Mouse (Mus musculus) adrenal gland, postnatal 36 days (tissue): ENCODE measurements around the gene Akap6. TPM values are rescaled to one million over a fixed set of nuclear protein-coding genes. Genes with fewer than 3 reads are reported as not detected.
"Not testable (repeated sequence)": the region's sequence is repeated elsewhere in the genome, so short reads cannot be mapped to it uniquely, and the experiment has no call there.

Source experiments
- DNase-seq, 2 experiments: peaks; one replicate each; pipeline ENCODE4 v3.0.0; 2021; ENCODE audit warnings: mixed read lengths in 1 of 2
- total RNA-seq, 2 experiments: library from RNA; stranded (reverse); gene quantifications; 2 replicates each; pipeline ENCODE4 v1.2.3; 2021

Gene Akap6
- total RNA-seq, 2 experiments from 2014 or later = 2.1 TPM

DNA sequence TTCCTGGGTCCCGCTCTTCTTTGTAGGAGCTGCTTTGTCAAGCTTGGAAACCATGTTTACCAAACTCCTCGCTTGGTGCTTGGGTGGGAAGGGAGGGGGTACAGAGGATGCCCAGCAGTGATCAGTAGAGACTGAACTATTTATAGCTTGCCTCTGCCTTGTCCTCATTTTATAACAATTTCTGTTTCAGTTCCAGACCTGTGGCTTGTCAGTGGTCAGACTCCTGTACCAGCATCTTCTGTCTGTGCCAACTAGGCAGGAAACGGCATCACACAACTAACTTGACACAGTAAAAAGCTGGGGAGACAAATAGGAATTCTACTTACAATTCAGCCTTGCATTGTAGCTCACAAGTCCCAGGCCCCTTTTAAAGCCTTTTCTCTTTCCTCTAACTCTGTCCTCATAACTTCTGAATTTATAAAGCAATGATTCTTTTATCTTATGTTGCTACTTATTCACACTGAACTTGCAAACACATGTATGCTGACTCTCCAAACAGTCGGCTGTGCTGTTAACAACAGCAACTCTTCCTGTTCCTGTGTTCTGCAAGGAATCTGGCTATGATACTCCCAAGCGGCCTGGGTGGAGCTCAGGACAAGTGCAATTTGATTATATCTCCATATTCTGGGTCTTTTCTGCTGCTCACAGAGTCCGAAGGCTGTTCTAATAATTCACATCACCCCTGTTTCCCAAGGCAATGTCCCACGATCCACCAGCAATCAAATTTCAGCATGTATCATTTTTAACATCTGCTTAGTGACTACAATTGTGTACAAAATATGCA lies 12.9 kb downstream of the Akap6 start:
- no peak for DNase-seq

- DNase-seq = no peak
These were observed 19.2 kb downstream of the Akap6 start for GRCm38 (mm10) chr12:52718392-52718791.

GRCm38 (mm10) chr12:52719232-52719631 lies 20.0 kb downstream of the Akap6 start:
- no peak for DNase-seq

GRCm38 (mm10) chr12:52719681-52720080 lies 20.5 kb downstream of the Akap6 start:
- no peak for DNase-seq

DNA sequence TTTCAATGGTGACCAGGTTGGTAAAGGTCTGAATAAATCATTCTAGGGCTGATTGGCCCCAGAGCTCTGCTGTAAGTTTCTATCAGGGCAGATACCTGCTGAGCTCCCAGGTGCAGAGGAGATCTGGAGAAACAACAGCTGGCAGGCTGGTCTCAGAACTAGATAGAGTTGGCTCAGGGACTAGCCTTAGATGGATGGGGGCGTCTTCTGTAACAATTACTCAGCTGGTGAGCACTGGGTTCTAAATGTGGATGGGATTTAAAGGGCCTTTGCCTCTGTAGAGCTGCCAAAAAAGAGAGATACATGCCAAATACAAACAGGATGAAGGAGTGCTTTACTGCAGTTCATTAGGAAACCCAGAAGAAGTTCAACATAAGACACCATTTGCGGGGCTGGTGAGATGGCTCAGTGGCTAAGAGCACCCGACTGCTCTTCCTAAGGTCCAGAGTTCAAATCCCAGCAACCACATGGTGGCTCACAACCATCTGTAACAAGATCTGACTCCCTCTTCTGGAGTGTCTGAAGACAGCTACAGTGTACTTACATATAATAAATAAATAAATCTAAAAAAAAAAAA lies 24.9 kb downstream of the Akap6 start:
- DNase-seq = not testable (repeated sequence)

GRCm38 (mm10) chr12:52726434-52727231 lies 27.4 kb downstream of the Akap6 start:
- DNase-seq = no peak

DNA sequence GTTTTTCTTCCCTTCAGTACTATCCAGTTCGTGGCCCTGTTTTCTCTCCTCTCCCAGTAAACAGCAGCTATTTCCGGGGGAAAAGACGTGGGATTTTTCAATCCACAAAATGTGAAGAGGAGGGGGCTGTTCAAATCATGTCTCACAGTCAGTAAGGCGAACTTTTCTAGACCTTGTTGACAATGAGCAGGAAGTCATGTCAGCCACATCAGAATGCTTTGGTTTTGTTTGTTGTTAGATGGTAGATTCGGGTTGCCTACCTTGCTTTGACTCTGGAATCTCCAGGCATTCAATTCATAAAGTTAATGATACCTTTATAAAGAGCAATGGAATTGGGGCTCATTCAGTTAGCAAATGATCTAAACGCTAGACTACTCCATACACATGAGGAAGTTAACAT lies 30.2 kb downstream of the Akap6 start:
- DNase-seq = no peak

DNA sequence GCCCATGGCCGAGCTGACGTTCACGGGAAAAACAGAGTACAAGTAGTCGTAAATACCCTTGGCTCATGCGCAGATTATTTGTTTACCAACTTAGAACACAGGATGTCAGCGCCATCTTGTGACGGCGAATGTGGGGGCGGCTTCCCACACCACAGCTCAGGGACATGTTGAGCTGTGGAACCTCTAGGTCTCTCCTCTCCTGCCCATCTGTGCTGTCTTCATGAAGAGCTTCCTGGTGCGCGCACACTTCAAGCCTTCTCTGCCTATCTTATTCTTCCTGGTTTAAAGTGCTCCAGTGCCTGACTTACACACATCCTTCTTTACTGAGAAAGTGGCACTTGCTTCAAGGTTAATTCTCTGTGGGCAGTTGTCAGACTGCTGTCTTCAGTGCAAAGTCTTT lies 36.0 kb downstream of the Akap6 start:
- DNase-seq = not testable (repeated sequence)

DNA sequence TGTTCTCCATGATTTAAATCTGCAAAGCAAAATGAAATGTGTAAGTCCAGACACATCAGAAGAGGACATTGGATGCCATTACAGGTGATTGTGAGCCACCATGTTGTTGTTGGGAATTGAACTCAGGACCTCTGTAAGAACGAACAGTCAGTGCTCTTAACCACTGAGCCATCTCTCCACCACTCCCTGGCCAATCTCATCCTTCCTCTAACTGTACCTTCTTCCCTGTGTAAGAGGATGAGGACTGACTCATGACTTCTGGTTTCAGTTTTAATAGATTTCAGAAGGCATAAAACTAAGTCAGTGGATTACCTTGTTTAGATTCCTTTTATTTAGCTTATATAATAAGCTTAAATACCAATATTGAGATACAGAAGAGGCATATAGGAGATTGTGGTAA lies 38.0 kb downstream of the Akap6 start:
- no peak for DNase-seq

GRCm38 (mm10) chr12:52739326-52739725 lies 40.1 kb downstream of the Akap6 start:
- peak in 1 of 2 experiments; percentile 3 for DNase-seq

- no peak for DNase-seq
These were observed 42.6 kb downstream of the Akap6 start for GRCm38 (mm10) chr12:52741801-52742200.

DNA sequence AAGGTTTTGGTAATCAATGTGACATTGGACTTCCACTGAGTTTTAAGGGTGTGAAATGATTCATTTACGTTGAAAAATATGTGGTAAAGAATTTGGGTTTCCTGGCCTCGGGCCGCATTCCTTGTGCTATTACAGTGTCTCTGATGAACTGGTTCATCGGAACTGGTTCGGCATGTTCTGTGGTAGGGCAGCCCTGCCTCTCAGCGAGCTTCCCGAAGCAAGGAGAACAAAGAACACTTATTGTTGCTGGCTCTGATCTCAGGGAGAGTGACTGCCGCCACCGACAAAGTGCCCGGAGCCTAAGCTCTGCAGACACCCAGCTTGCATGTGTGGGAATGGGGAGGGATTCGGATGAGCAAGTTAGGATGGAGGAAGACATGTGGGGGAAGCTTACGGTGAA lies 50.8 kb downstream of the Akap6 start:
- DNase-seq = no peak

GRCm38 (mm10) chr12:52755649-52756048 lies 56.5 kb downstream of the Akap6 start:
- DNase-seq = no peak

GRCm38 (mm10) chr12:52757881-52758280 lies 58.7 kb downstream of the Akap6 start:
- DNase-seq = no peak

GRCm38 (mm10) chr12:52764046-52764445 lies 64.9 kb downstream of the Akap6 start:
- DNase-seq = no peak

GRCm38 (mm10) chr12:52764810-52765209 lies 65.6 kb downstream of the Akap6 start:
- DNase-seq = no peak

GRCm38 (mm10) chr12:52769561-52769960 lies 70.4 kb downstream of the Akap6 start:
- no peak for DNase-seq

DNA sequence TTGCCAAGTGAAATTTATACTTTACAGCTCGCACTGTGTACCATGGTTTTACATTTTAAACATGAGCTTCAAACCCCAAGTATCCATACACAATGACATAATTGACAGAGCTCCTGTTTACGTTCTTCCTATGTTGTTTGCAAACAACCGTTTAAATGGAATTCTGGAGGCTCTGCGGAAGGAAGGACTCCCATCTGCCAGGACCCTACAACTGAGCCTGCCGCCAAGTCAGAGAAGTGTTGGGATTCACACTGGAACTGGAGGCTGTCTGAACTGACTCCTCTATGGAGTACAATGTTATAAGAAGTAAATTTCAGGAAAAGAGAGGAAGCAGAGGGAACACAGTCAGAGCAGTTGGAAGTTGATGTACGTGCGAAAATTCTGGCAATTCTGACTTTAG lies 72.7 kb downstream of the Akap6 start:
- no peak for DNase-seq

GRCm38 (mm10) chr12:52772494-52773280 lies 73.5 kb downstream of the Akap6 start:
- DNase-seq = no peak

DNA sequence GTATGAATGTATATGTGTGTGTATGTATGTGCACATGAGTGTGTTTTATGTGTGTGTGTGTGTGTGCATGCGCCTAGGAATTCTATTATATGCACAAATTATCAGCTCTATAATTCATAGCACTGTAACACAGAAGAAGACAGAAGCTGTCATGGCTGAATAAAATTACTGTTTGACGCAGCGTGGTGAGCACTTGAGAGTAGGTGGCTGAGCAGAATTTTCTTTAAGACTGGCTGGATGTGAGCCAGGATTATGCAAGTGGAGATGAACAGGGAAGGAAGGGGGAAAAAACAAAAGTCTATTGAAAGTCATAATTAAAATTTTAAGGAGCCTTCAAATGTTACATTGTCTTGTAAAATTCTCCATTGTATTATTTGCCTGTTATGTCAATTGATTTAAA lies 74.7 kb downstream of the Akap6 start:
- no peak for DNase-seq

DNA sequence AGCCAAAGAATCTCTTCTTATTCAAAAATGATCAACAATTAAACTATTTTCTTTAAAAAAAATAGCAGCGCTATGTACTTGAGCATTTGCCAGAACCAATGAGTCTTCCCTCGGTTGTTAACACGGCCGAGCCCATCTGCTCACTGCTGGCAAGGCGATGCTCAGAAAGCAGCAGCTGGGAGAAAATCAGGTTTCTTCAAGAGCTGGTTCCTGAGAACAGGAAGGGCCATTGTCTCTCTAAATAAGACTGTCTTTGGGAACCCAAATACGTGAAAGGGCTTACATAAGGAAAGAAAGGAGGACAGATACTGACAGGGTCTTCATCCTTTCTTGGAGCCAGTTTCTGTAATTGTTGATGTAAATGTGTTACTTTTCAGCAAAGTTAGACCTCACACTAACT lies 75.2 kb downstream of the Akap6 start:
- DNase-seq = no peak

DNA sequence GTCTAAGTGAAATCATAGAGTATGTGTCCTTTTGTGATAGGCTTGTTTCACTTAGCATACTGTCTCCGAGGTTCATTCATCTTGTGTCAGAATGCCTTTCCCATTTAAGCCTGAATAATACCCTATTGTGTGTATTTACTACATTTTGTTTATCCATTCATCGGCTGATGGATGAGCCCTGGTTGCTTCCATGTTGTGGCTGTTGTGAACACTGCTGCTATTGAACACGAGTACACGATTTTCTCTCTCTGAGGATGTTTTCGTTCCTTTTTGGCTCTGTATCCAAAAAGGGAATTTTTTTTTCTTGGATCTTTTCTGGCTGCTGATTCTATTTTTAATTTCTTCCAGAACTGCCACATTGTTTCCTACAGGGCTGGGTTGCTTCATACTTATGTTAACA lies 81.0 kb downstream of the Akap6 start:
- DNase-seq = no peak
